Mouse (Mus musculus) midbrain, embryonic 15.5 days (tissue): ENCODE data around the gene Pa2g4. TPM values are rescaled to one million over a fixed set of nuclear protein-coding genes. Genes with fewer than 3 reads are reported as not detected.
"Not testable (repeated sequence)": the region's sequence is repeated elsewhere in the genome, so short reads cannot be mapped to it uniquely, and the experiment has no call there.

Experiments used
- ATAC-seq: fragments of 200-750 bp; cut with Nextera tagmentation; replicated peaks from 2 replicates; pipeline ENCODE4 v1.8.0; 2017; ENCODE audit warnings: moderate TSS enrichment
- H3K27ac ChIP-seq: fragments of 300-500 bp; sonication (generic); 2 replicates; pipeline ENCODE4 v1.5.1; 2015; ENCODE audit warnings: mild to moderate bottlenecking, inconsistent platforms
- H3K27me3 ChIP-seq: fragments of 300-500 bp; sonication (generic); replicated peaks from 2 replicates; pipeline ENCODE4 v1.6.1; 2015; ENCODE audit warnings: inconsistent platforms
- H3K36me3 ChIP-seq: fragments of 300-500 bp; sonication (generic); replicated peaks from 2 replicates; pipeline ENCODE4 v1.6.1; 2015; ENCODE audit warnings: inconsistent platforms
- H3K4me1 ChIP-seq: fragments of 300-500 bp; sonication (generic); 2 replicates; pipeline ENCODE4 v1.6.1; 2015; ENCODE audit warnings: inconsistent platforms
- H3K4me2 ChIP-seq: fragments of 300-500 bp; sonication (generic); 2 replicates; pipeline ENCODE4 v1.6.1; 2015; ENCODE audit warnings: inconsistent platforms, mild to moderate bottlenecking, moderate library complexity
- H3K4me3 ChIP-seq: fragments of 300-500 bp; sonication (generic); 2 replicates; pipeline ENCODE4 v1.5.1; 2015; ENCODE audit warnings: mild to moderate bottlenecking, inconsistent platforms
- H3K9ac ChIP-seq: fragments of 300-500 bp; sonication (generic); 2 replicates; pipeline ENCODE4 v1.6.1; 2015; ENCODE audit warnings: mild to moderate bottlenecking, inconsistent platforms
- H3K9me3 ChIP-seq: fragments of 300-500 bp; sonication (generic); 2 replicates; pipeline ENCODE4 v1.6.1; 2016; ENCODE audit warnings: inconsistent platforms
- WGBS: fragments of 180-500 bp; shearing (Covaris S2); methylation state at CpG from one replicate; pipeline ENCODE4 v1.1.7; 2015; ENCODE audit warnings: mixed read lengths; 5-methylcytosine and 5-hydroxymethylcytosine counted together
- polyA plus RNA-seq: library from polyadenylated mRNA; unstranded; fragments of >200 nt; fragmentation: Nextera tagmentation; extraction: Ambion mirVana; gene quantifications from 2 replicates; pipeline ENCODE4 v1.2.1, GENCODE M21; 2015

The Pa2g4 gene
- 125 and 128 TPM in 2 replicates for polyA plus RNA-seq

DNA sequence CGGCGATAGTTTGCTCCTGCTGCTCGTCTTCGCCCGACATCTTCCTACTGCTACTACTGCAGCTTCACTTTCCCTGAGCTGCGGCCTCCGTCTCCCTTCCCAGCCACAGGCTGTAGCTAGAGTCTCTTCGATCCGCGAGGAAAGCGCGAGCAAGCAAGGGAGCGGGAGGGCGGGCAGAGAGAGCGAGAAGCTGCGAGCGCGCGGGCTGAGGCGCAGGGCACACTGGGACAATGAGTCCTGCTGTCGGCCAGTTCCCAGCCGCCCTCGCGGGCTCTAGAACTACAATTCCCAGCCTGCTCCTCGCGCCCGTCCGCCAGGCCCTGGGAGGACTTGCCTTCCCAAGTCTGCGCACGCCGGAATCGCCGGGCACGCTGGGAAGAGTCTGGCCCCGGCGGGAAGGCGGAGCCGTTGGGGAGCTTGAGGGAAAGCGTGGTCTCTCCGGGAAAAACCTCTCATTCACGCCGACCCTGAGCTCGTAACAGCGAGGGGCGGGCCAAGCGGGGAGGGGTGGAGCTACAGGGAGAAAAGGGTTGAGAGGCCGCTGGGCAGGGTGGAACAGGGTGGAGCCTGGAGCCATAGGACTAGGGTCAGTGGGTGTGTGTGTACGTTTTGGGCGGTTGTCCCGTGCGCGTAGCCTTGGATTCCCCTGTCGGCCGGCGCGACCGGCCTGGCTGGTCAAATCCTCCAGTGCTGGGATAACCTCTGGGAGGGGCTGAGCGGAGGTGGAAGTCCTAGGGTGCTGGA, at the start of gene Pa2g4:
Gene Pa2g4 (minus strand): TSS at position 200 of the 744 bp plus-strand sequence.
- Histone ChIP-seq H3K9me3 (no peaks in the 10 kb centered on the region), H3K27me3 (no peaks in the 10 kb centered on the region), H3K27ac (peak within 1 kb of the TSS; percentile 95), H3K9ac (peak within 1 kb of the TSS; percentile 93), H3K4me3 (peak within 1 kb of the TSS; percentile 89), H3K4me2 (peak within 1 kb of the TSS; percentile 97), H3K36me3 (peaks cover 7% of the 10 kb centered on the region), H3K4me1 (peaks cover 23% of the 10 kb centered on the region)
- under 1% methylated on average over 58 of the region's 58 CpGs for WGBS
- peak; percentile 99 for ATAC-seq

DNA sequence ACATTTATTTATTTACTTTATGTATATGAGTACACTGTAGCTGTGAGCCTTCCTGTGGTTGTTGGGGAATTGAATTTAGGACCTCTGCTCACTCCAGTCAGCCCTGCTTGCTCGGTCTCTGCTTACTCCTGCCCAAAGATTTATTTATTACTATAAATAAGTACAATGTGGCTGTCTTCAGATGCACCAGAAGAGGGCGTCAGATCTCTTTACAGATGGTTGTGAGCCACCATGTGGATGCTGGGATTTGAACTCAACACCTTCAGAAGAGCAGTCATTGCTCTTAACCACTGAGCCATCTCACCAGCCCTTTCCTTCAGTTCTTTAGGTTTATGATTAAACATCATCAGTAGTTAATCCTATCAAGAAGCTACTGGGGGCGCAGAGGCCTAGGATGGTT, 49.1 kb upstream of the Pa2g4 start:
- H3K4me3 ChIP-seq = no peak overlapping the region
- H3K27me3 ChIP-seq = 0 out of 2 replicates have a peak, but pooled peaks cover 4% of the 10 kb centered on the region
- H3K4me1 ChIP-seq = no peaks in the 10 kb centered on the region
- H3K9ac ChIP-seq = no peak overlapping the region
- no peak overlapping the region for H3K27ac ChIP-seq
- H3K9me3 ChIP-seq = no peaks in the 10 kb centered on the region
- no peaks in the 10 kb centered on the region for H3K36me3 ChIP-seq
- no peak for ATAC-seq
- H3K4me2 ChIP-seq = no peak overlapping the region
- 55% methylated on average over 3 of the region's 3 CpGs for WGBS

DNA sequence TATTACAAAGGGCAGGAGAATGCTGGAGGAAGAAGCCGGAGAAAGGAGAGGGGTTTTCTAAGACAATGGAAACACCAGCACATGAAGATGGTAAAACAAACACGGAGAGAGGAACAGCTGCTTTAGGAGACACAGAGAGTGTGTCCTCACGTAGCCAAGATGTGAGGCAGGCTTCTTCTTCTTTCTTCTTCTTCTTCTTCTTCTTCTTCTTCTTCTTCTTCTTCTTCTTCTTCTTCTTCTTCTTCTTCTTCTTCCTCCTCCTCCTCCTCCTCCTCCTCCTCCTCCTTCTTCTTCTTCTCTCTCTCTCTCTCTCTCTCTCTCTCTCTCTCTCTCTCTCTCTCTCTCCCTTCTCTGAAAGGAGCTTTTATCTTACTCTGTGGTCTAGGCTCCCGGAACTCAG, 48.0 kb upstream of the Pa2g4 start:
- H3K9me3 ChIP-seq, ATAC-seq, H3K4me3 ChIP-seq, H3K27ac ChIP-seq, H3K36me3 ChIP-seq, H3K4me1 ChIP-seq, H3K9ac ChIP-seq, H3K4me2 ChIP-seq, H3K27me3 ChIP-seq: not testable (repeated sequence)
- 69% methylated on average over 4 of the region's 4 CpGs for WGBS

DNA sequence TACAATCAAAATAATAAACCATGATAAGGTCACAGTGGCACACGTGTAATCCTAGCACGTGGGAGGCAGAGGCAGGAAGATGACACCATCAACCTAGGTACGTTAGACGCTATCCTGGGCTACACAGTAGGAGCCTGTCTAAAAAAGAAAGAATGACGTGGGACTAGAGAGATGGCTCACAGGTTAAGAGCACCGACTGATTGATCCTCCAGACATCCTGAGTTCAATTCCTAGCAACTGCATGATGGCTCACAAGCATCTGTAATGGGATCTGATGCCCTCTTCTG, 47.3 kb upstream of the Pa2g4 start:
- 46% methylated on average over 6 of the region's 6 CpGs for WGBS

DNA sequence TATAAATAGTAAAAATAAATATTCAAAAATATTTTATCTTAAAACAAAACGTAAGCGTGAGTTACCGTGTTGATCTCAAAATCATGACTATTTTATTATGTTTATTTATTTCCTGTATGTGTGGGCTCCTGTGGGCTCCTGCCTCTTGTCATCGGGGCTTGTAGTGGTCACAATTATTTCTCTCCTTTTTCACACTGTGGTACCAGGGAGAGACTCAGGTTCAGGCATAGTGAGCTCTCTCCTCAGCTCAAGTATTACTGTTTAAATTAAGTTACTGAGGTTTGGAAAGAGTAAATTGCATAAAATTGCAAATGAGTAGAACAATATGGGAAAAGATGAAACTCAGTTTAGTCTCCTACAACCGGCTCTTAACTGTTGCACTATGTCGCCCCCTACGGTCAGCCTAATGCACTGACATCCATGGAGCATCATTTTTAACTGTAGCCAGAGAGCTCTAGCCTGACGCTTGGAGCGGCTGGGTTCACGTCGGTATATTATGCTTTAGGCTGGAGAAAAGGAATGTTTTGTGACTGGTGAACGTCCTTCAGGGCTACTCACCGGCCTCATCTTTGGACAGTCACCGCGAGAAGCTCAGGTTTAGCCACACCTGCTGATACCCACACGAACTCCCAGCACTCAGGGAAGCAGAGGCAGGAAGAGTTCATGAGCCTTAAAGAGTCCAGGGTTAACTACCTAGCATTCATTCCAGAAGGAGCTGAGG, 46.8 kb upstream of the Pa2g4 start:
- Histone ChIP-seq H3K4me1 (no peaks in the 10 kb centered on the region), H3K36me3 (no peaks in the 10 kb centered on the region), H3K27ac (no peak overlapping the region), H3K9me3 (no peaks in the 10 kb centered on the region), H3K9ac (no peak overlapping the region), H3K4me3 (no peak overlapping the region), H3K4me2 (peak overlapping the region; percentile 27; the same call in 1 of the 2 replicates), H3K27me3 (0 out of 2 replicates have a peak, but pooled peaks cover 4% of the 10 kb centered on the region)
- 17% methylated on average over 16 of the region's 16 CpGs for WGBS
- 0 out of 2 replicates have a peak, but pooled peaks have one; percentile 39 for ATAC-seq

More for the DNA sequence above, 47.3 kb upstream of the Pa2g4 start:
- Histone ChIP-seq H3K27ac (no peak overlapping the region), H3K27me3 (0 out of 2 replicates have a peak, but pooled peaks cover 4% of the 10 kb centered on the region), H3K9me3 (no peaks in the 10 kb centered on the region), H3K4me3 (no peak overlapping the region), H3K4me1 (no peaks in the 10 kb centered on the region), H3K4me2 (no peak overlapping the region), H3K36me3 (no peaks in the 10 kb centered on the region), H3K9ac (no peak overlapping the region)
- no peak for ATAC-seq

DNA sequence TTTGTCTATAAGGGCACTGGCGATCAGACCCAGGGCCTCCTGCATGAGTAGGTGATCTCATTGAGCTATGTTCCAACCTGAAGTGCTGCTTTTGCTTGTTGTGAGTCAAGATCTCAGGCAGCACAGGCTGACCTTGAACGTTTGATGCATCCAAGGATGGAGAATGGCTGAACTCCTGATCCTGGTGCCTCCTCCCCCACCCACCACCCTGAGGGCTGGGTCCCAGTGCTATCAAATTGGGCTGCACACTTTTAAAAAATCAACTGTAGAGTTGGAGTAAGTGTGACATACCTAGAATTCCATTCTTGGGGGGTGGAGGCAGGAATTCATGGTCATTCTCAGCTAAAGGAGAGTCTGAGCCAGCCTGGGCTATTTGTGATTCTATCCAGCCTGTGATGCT, 40.7 kb upstream of the Pa2g4 start:
- no peaks in the 10 kb centered on the region for H3K9me3 ChIP-seq
- H3K27ac ChIP-seq = no peak overlapping the region
- H3K4me1 ChIP-seq = no peaks in the 10 kb centered on the region
- no peaks in the 10 kb centered on the region for H3K36me3 ChIP-seq
- WGBS = 49% methylated on average over 2 of the region's 2 CpGs
- H3K4me2 ChIP-seq = no peak overlapping the region
- ATAC-seq = no peak
- no peak overlapping the region for H3K4me3 ChIP-seq
- H3K9ac ChIP-seq = no peak overlapping the region
- H3K27me3 ChIP-seq = no peaks in the 10 kb centered on the region

DNA sequence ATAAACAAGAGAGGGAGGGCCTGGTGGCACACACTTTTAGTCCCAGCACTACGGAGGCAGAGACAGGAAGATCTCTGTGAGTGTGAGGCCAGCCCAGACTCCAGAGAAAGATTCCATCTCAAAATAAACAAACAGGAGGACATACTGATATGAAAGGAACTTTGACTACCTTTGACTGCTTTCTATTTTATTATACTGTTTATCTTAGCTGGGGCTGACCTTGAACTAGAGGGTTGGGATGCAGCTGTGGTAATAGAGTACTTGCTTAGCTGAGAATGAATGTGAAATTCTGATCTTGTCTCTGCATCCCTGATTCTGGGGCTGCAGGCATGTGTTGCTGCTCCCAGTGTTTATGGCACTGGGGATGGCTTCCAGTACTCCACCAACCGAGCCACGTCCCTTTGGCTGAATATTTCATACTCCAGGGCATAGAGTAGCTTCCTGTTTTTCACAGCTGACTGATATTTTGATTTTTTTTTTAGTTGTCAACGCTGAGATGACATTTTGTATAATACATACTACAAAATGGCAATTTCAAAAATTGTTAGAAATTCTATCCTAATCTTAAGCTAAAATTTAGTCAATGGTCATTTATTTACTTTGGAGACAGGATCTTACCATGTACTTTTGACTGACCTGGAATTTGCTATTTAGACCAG, 36.8 kb upstream of the Pa2g4 start:
- Histone ChIP-seq H3K9me3 (no peaks in the 10 kb centered on the region), H3K27me3 (no peaks in the 10 kb centered on the region), H3K4me3 (no peak overlapping the region), H3K4me2 (no peak overlapping the region), H3K27ac (no peak overlapping the region), H3K36me3 (no peaks in the 10 kb centered on the region), H3K4me1 (no peaks in the 10 kb centered on the region), H3K9ac (no peak overlapping the region)
- 91% methylated on average over 4 of the region's 4 CpGs for WGBS
- ATAC-seq = no peak

DNA sequence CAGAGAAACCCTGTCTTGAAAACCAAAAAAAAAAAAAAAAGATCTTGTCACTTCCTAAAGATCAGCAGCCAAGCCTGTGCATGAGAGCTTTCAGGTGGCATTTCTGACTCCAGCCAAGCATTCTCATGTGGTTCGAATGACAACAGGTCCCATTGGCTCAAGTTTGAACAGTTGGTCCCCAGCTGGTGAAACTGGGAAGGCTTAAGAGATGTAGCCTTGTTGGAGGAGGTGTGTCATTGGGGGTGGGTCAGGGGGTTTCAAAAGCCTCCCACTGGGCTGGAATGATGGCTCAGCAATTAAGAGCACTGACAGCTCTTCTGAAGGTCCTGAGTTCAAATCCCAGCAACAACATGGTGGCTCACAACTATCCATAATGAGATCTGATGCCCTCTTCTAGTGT, 35.7 kb upstream of the Pa2g4 start:
- 97% methylated on average over 1 of the region's 1 CpGs for WGBS
- H3K4me3 ChIP-seq = no peak overlapping the region

DNA sequence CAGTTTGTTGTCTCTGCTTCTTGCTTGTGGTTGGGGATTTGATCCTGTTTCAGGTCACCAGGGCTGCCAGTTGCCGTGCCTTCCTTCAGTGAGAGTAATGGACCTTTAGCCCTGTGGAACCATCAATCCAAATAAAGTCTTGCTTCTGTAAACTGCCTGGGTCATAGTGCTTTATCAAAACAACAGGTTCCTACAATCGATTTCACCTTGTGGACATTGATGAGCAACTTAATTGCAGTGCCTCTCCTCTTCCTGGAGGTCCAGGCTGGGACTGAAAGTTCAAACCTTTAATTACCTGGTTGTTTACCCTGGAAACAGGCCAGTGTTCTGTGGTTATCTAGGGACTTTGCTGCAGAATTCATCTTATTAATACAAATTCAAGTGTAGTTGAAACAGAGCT, 32.7 kb upstream of the Pa2g4 start:
- no peak overlapping the region for H3K9ac ChIP-seq
- H3K36me3 ChIP-seq = no peaks in the 10 kb centered on the region
- no peak overlapping the region for H3K4me2 ChIP-seq
- no peak overlapping the region for H3K4me3 ChIP-seq
- no peak for ATAC-seq
- H3K27me3 ChIP-seq = no peaks in the 10 kb centered on the region
- no peaks in the 10 kb centered on the region for H3K9me3 ChIP-seq
- H3K4me1 ChIP-seq = no peaks in the 10 kb centered on the region
- H3K27ac ChIP-seq = no peak overlapping the region
- 82% methylated on average over 2 of the region's 2 CpGs for WGBS

More for the DNA sequence above, 35.7 kb upstream of the Pa2g4 start:
- Histone ChIP-seq H3K9ac (no peak overlapping the region), H3K27me3 (no peaks in the 10 kb centered on the region), H3K36me3 (no peaks in the 10 kb centered on the region), H3K9me3 (no peaks in the 10 kb centered on the region), H3K4me1 (no peaks in the 10 kb centered on the region), H3K27ac (no peak overlapping the region), H3K4me2 (no peak overlapping the region)
- no peak for ATAC-seq

DNA sequence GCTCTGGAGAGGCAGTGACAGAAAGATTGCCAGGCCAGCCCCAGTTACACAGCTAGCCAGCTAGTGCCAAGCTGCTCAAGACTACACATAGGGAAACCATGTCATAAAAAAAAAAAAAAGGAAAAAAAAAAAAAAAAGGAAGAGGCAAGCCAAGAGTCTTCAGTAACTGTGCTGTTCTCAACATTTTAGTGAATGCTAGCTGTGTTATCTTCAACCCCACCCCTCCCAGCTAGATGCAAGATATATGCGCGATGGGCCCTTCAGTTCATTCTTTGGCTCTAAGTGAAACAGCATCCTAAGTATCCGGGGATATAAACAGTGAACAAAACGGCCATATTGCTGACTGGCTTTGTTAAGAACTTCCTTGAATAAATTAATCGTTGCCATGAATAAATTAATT, 27.0 kb upstream of the Pa2g4 start:
- no peak overlapping the region for H3K27ac ChIP-seq
- no peak overlapping the region for H3K4me2 ChIP-seq
- H3K9me3 ChIP-seq = no peaks in the 10 kb centered on the region
- H3K36me3 ChIP-seq = no peaks in the 10 kb centered on the region
- peaks cover 12% of the 10 kb centered on the region for H3K4me1 ChIP-seq
- WGBS = 69% methylated on average over 5 of the region's 5 CpGs
- H3K4me3 ChIP-seq = no peak overlapping the region
- peaks cover 23% of the 10 kb centered on the region for H3K27me3 ChIP-seq
- H3K9ac ChIP-seq = no peak overlapping the region
- no peak for ATAC-seq

DNA sequence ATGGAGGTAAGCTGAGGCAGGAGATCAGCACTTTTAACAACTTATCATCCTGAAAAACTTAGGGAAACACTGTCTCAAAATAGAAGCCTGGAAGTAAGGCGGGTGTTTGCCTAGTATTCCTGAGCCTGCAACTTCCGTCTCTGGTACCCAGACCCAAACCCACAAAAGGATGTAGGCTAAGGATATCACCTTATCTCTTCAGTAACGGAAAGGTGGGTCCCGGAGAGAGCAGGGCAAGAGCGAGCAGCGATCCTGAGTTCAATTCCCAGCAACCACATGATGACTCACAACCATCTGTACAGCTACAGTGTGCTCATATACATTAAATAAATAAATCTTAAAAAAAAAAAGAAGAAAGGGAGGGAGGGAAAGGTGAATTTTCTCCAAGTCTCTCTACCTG, 25.6 kb upstream of the Pa2g4 start:
- H3K27ac ChIP-seq = no peak overlapping the region
- H3K4me2 ChIP-seq = no peak overlapping the region
- peaks cover 33% of the 10 kb centered on the region for H3K27me3 ChIP-seq
- no peak for ATAC-seq
- H3K36me3 ChIP-seq = no peaks in the 10 kb centered on the region
- H3K9ac ChIP-seq = no peak overlapping the region
- 88% methylated on average over 6 of the region's 6 CpGs for WGBS
- no peak overlapping the region for H3K4me3 ChIP-seq
- H3K9me3 ChIP-seq = no peaks in the 10 kb centered on the region
- H3K4me1 ChIP-seq = peaks cover 12% of the 10 kb centered on the region

DNA sequence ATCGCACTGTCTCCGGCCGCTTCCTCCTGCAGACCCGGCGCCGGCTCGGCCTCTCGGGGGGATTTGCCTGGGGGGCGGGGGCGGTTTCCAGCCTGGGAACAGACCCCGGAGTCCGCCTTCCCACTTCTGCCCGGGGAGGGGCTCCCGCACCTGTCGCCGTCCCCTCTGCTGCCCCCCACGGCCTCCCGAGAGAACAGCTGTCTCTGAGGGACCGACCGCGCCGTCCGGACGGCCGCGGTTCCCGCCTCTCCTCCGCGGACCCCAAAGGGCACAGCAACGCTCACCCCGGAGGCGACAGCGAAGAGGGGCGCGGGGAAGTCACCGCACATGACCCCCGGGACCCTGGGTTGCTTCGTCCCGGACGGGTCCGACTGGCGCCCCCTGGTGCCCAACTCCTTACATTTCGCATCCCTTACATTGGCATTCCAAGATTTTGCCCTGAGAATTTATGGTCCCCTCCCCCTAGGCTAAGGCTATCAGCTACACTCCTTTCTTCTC, 24.5 kb upstream of the Pa2g4 start:
- Histone ChIP-seq H3K9me3 (no peaks in the 10 kb centered on the region), H3K27me3 (peaks cover 35% of the 10 kb centered on the region), H3K9ac (peak overlapping the region; percentile 47), H3K4me1 (peaks cover 12% of the 10 kb centered on the region), H3K36me3 (no peaks in the 10 kb centered on the region), H3K4me3 (peak overlapping the region; percentile 50), H3K4me2 (peak overlapping the region; percentile 97), H3K27ac (no peak overlapping the region)
- peak; percentile 78 for ATAC-seq
- WGBS = under 1% methylated on average over 43 of the region's 43 CpGs
